Mouse (Mus musculus) spleen, adult 2 months (tissue): Measurements from ENCODE around the gene Hoxd13. TPM values are rescaled to one million over a fixed set of nuclear protein-coding genes. Genes with fewer than 3 reads are reported as not detected.
A peak's percentile ranks its signal among the peaks of the same experiment; 100 is the strongest.

ENCODE experiments used
- DNase-seq, 2 experiments: peaks; one replicate each; pipeline versions ENCODE4 v3.0.0 to v3.0.0-alpha.2; 2012 to 2021; ENCODE audit warnings: low spot score in 2 of 2, low read depth in 1 of 2
- H3K27ac ChIP-seq: fragments of 200-500 bp; 2 replicates; pipeline ENCODE4 v1.5.1; 2012; ENCODE audit warnings: low read length, inconsistent platforms; ENCODE audit not compliant: insufficient read depth
- H3K27me3 ChIP-seq: fragments of 200-500 bp; 2 replicates; pipeline ENCODE4 v1.6.1; 2012; ENCODE audit warnings: mild to moderate bottlenecking, moderate library complexity, low read length, inconsistent platforms; ENCODE audit not compliant: control insufficient read depth, insufficient read depth
- H3K36me3 ChIP-seq: fragments of 200-500 bp; 2 replicates; pipeline ENCODE4 v1.6.1; 2012; ENCODE audit warnings: mild to moderate bottlenecking, low read length, inconsistent platforms; ENCODE audit not compliant: control insufficient read depth, insufficient read depth
- H3K4me1 ChIP-seq: fragments of 200-500 bp; 2 replicates; pipeline ENCODE4 v1.6.1; 2011; ENCODE audit warnings: inconsistent platforms; ENCODE audit not compliant: control insufficient read depth, insufficient read depth, insufficient read length
- H3K4me3 ChIP-seq: fragments of 200-500 bp; 2 replicates; pipeline ENCODE4 v1.5.1; 2011; ENCODE audit warnings: mild to moderate bottlenecking, inconsistent platforms; ENCODE audit not compliant: insufficient read depth, insufficient read length; ENCODE audit errors: extremely low read depth
- CTCF ChIP-seq: fragments of 200-500 bp; IDR thresholded peaks from 2 replicates; pipeline ENCODE4 v1.5.1; 2011; ENCODE audit warnings: mild to moderate bottlenecking, inconsistent platforms; ENCODE audit not compliant: insufficient read depth, insufficient read length, insufficient replicate concordance; ENCODE audit errors: extremely low read depth
- POLR2A ChIP-seq: fragments of 200-500 bp; IDR thresholded peaks from 2 replicates; pipeline ENCODE4 v1.6.1; 2011; ENCODE audit warnings: low read depth, low read length, inconsistent platforms
- WGBS: fragments of 180-500 bp; shearing (Covaris S2); methylation state at CpG from one replicate; pipeline ENCODE4 v1.1.7; 2018; 5-methylcytosine and 5-hydroxymethylcytosine counted together
- polyA plus RNA-seq: library from polyadenylated mRNA; depleted of rRNA; stranded (reverse); fragments of >200 nt; gene quantifications from 2 replicates; pipeline ENCODE4 v1.2.3, GENCODE M21; 2012; rRNA removed

Hoxd13 gene
- polyA plus RNA-seq, 1 experiment: not detected

DNA sequence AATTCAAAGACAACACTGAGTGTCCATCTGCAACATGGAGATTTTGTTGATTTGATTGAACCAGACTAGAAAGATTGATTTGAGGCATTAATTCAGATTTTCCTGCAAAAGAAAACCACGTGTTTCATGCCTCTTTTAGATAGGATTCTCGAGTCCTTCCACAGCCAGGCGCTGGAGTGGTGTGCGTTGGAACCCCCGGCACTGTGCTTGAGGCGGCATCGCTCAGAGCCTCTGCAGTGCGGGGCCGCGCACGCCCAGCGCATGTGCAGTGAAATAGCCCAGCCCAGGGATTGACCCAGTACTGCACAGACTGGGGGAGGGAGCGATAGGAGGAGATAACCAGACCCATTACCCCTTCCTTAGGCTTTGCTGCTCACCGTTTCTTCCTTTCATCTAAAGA lies 46.8 kb downstream of the Hoxd13 start:
- TF ChIP-seq POLR2A (no peak), CTCF (no peak)
- peaks cover 20% of the 10 kb centered on the region for H3K27me3 ChIP-seq
- no peaks in the 10 kb centered on the region for H3K36me3 ChIP-seq
- no peak overlapping the region for H3K27ac ChIP-seq
- DNase-seq: no peak
- peaks cover 4% of the 10 kb centered on the region; the same call in 1 of the 2 replicates for H3K4me1 ChIP-seq
- WGBS: 6% methylated on average over 14 of the region's 14 CpGs
- H3K4me3 ChIP-seq: no peak overlapping the region

- Histone ChIP-seq H3K27me3 (peaks cover 20% of the 10 kb centered on the region), H3K36me3 (no peaks in the 10 kb centered on the region), H3K4me3 (no peak overlapping the region), H3K4me1 (peaks cover 4% of the 10 kb centered on the region; the same call in 1 of the 2 replicates), H3K27ac (no peak overlapping the region)
- 6% methylated on average over 26 of the region's 26 CpGs for WGBS
- no peak for TF ChIP-seq POLR2A
- peak; percentile 46; the same call in 1 of the 2 replicates for TF ChIP-seq CTCF
- DNase-seq: peak; percentile 12 to 34
Observed at GRCm38 (mm10) chr2:74715504-74716241, 47.6 kb downstream of the Hoxd13 start.

DNA sequence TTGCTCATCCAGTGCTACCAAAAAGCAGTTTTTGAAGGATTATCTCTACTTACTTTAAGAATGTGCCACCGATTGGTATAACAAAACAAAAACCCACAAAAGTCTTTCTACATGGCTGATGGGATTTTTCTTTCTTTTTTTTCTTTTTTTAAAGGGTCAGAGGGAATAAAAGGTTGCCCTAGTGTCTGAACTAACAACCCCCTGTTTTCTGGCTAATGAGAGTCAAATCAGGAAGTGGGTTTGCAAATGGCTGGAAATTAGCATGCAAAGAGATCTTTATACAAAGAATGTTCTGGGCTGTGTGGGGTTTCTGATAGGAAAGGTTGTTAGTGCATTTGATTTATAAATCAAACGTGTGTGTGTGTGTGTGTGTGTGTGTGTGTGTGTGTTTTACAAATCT lies 52.3 kb downstream of the Hoxd13 start:
- Histone ChIP-seq H3K27me3 (peaks cover 5% of the 10 kb centered on the region), H3K27ac (no peak overlapping the region), H3K4me3 (no peak overlapping the region), H3K36me3 (no peaks in the 10 kb centered on the region), H3K4me1 (no peaks in the 10 kb centered on the region)
- DNase-seq: no peak
- WGBS: 32% methylated on average over 2 of the region's 2 CpGs
- TF ChIP-seq POLR2A: no peak
- TF ChIP-seq CTCF: no peak

GRCm38 (mm10) chr2:74720955-74721491 lies 52.9 kb downstream of the Hoxd13 start:
- H3K4me3 ChIP-seq: no peak overlapping the region
- TF ChIP-seq CTCF (no peak), POLR2A (no peak)
- 69% methylated on average over 5 of the region's 5 CpGs for WGBS
- H3K27ac ChIP-seq: no peak overlapping the region
- DNase-seq: no peak
- H3K4me1 ChIP-seq: no peaks in the 10 kb centered on the region
- H3K27me3 ChIP-seq: no peaks in the 10 kb centered on the region; the same call in 1 of the 2 replicates
- no peaks in the 10 kb centered on the region for H3K36me3 ChIP-seq

Other genes starting within 250 kb of the Hoxd13 start
- gene Lnpk, start 88.9 kb upstream of the Hoxd13 start, polyA plus RNA-seq: 2.7 and 3.0 TPM in 2 replicates
- not detected in 2 replicates for gene Evx2, start 8.8 kb upstream of the Hoxd13 start, polyA plus RNA-seq
- not detected in 2 replicates for gene Hoxd12, start 6.7 kb downstream of the Hoxd13 start, polyA plus RNA-seq
- not detected in 2 replicates for gene Hoxd11, start 11.2 kb downstream of the Hoxd13 start, polyA plus RNA-seq
- gene Hoxd10, start 23.6 kb downstream of the Hoxd13 start, polyA plus RNA-seq: not detected in 2 replicates
- gene Hoxd9, start 29.4 kb downstream of the Hoxd13 start, polyA plus RNA-seq: 0.04 and 0.06 TPM in 2 replicates
- 0.32 and 0.41 TPM in 2 replicates for gene Hoxd8, start 36.3 kb downstream of the Hoxd13 start, polyA plus RNA-seq
- gene Hoxd3, start 43.6 kb downstream of the Hoxd13 start, polyA plus RNA-seq: not detected in 2 replicates
- gene Hoxd4, start 43.6 kb downstream of the Hoxd13 start, polyA plus RNA-seq: 0.29 and 0.41 TPM in 2 replicates
- 0.02 TPM in 1 of 2 replicates, not detected in the other for gene Gm28230, start 58.4 kb downstream of the Hoxd13 start, polyA plus RNA-seq
- not detected in 2 replicates for gene Hoxd1, start 94.7 kb downstream of the Hoxd13 start, polyA plus RNA-seq
- gene Mtx2, start 157.5 kb downstream of the Hoxd13 start, polyA plus RNA-seq: 15.7 and 24.5 TPM in 2 replicates